Mouse (Mus musculus) liver, embryonic 16.5 days (tissue): ENCODE results near the gene Jak3. TPM values are rescaled to one million over a fixed set of nuclear protein-coding genes. Genes with fewer than 3 reads are reported as not detected.
A peak's percentile ranks its signal among the peaks of the same experiment; 100 is the strongest.

ENCODE experiments used
- ATAC-seq: fragments of 200-750 bp; cut with Nextera tagmentation; 2 replicates; pipeline ENCODE4 v1.8.0; 2017; ENCODE audit warnings: low read depth, mild to moderate bottlenecking, moderate number of reproducible peaks, moderate library complexity
- H3K27ac ChIP-seq: fragments of 300-500 bp; sonication (generic); 2 replicates; pipeline ENCODE4 v1.5.1; 2014; ENCODE audit warnings: mild to moderate bottlenecking, low read length
- H3K27me3 ChIP-seq: fragments of 300-500 bp; sonication (generic); 2 replicates; pipeline ENCODE4 v1.6.1; 2014; ENCODE audit warnings: low read depth, low read length, mixed read lengths; ENCODE audit not compliant: control insufficient read depth, insufficient read depth
- H3K36me3 ChIP-seq: fragments of 300-500 bp; sonication (generic); 2 replicates; pipeline ENCODE4 v1.6.1; 2014; ENCODE audit warnings: mild to moderate bottlenecking; ENCODE audit not compliant: control insufficient read depth, insufficient read depth
- H3K4me1 ChIP-seq: fragments of 300-500 bp; sonication (generic); 2 replicates; pipeline ENCODE4 v1.6.1; 2014; ENCODE audit warnings: low read depth, low read length, mixed read lengths; ENCODE audit not compliant: control insufficient read depth
- H3K4me2 ChIP-seq: fragments of 300-500 bp; sonication (generic); 2 replicates; pipeline ENCODE4 v1.6.1; 2014; ENCODE audit warnings: low read depth, low read length, mixed read lengths
- H3K4me3 ChIP-seq: fragments of 300-500 bp; sonication (generic); 2 replicates; pipeline ENCODE4 v1.5.1; 2014; ENCODE audit warnings: low read depth, mild to moderate bottlenecking, low read length
- H3K9ac ChIP-seq: fragments of 300-500 bp; sonication (generic); 2 replicates; pipeline ENCODE4 v1.6.1; 2014; ENCODE audit warnings: low read depth, low read length
- H3K9me3 ChIP-seq: fragments of 300-500 bp; sonication (generic); replicated peaks from 2 replicates; pipeline ENCODE4 v1.6.1; 2016; ENCODE audit warnings: low read length; ENCODE audit not compliant: control insufficient read depth
- WGBS: fragments of 180-500 bp; shearing (Covaris S2); extraction: QIAGEN DNeasy Blood & Tissue Kit; methylation state at CpG from one replicate; pipeline ENCODE4 v1.1.7; 2014; ENCODE audit not compliant: insufficient replicate concordance; 5-methylcytosine and 5-hydroxymethylcytosine counted together
- polyA plus RNA-seq: library from polyadenylated mRNA; unstranded; fragments of >200 nt; fragmentation: Nextera tagmentation; extraction: Ambion mirVana; gene quantifications from 2 replicates; pipeline ENCODE4 v1.2.1, GENCODE M21; 2015

Jak3 gene
- polyA plus RNA-seq, 1 experiment from 2014 or later, result 6.3 TPM

DNA sequence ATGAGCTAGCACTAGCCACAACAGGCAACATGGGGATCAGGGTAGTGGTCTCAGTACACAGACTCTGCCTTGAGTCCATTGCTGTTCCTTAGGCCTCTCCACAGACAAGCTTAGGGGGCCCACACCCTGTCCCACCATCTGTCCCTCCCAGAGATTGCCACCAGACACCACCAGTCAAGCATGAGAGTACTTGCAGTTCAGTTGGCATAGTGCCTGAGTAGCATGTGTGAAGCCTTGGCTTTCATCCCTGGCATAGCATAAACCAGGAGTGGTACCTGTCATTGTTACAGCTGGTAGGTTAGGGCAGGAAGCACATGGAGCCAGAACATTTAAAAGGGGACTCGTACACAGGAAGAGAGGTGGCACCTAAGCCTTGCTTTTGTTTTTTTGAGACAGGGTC lies 16.3 kb upstream of the Jak3 start:
- H3K36me3 ChIP-seq, result no peaks in the 10 kb centered on the region
- no peak for ATAC-seq

GRCm38 (mm10) chr8:71660325-71661120 lies 15.6 kb upstream of the Jak3 start:
- WGBS, result 12% methylated on average over 36 of the region's 36 CpGs

More for the DNA sequence above, 16.3 kb upstream of the Jak3 start:
- Histone ChIP-seq H3K9ac (no peak overlapping the region), H3K4me2 (no peak overlapping the region), H3K9me3 (no peaks in the 10 kb centered on the region), H3K27me3 (peaks cover 43% of the 10 kb centered on the region), H3K4me1 (peaks cover under 1% of the 10 kb centered on the region), H3K27ac (no peak overlapping the region), H3K4me3 (no peak overlapping the region)
- WGBS, result 31% methylated on average over 1 of the region's 1 CpGs

DNA sequence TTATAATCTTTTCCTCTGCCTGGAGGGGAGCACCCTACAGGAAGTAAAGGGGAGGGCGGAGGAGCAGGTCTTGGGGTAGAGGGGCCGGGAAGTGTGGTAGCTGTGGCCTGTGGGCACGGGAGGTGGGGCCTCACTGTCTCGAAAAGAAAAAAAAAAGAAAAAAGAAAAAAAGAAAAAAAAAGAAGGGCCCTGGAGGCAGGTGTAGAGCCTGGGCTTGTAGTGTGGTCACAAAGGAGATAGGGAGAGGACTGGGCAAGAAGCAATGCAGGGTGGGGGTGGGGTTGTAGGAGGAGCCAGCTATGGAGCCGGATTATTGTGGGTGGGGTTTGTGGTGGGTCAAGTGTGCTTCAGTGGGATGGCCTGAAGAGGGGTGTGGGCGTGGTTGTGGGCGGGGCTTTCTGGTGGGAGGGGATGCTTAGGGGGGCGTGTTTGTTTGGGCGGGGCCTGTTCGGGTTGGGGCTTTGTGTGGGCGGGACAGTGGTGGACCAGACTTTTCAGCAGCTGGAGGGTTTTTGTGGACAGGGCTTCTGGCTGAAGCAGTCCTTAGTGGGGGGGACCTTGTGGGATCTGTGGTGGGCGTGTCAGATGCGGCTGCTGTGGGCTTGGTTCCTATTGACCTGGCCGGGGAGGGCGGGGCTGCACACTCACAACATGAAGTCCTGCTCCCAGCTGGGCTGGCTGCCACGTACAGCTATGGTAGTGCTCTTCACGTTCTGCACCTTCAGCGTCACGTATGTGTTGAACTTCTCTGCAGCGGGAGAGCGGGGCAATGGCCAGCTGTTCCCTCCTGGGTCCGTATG lies 10.6 kb upstream of the Jak3 start:
- WGBS, result 2% methylated on average over 22 of the region's 22 CpGs
- no peaks in the 10 kb centered on the region for H3K9me3 ChIP-seq
- H3K36me3 ChIP-seq, result no peaks in the 10 kb centered on the region
- peak; percentile 72 for ATAC-seq
- H3K27ac ChIP-seq, result no peak overlapping the region
- no peak overlapping the region; the same call in 1 of the 2 replicates for H3K9ac ChIP-seq
- H3K4me2 ChIP-seq, result peak overlapping the region; percentile 52
- H3K4me3 ChIP-seq, result peak overlapping the region; percentile 31
- peaks cover 32% of the 10 kb centered on the region for H3K27me3 ChIP-seq
- peaks cover 15% of the 10 kb centered on the region for H3K4me1 ChIP-seq

More at GRCm38 (mm10) chr8:71660325-71661120, 15.6 kb upstream of the Jak3 start:
- no peak overlapping the region for H3K4me3 ChIP-seq
- peaks cover 5% of the 10 kb centered on the region for H3K4me1 ChIP-seq
- H3K36me3 ChIP-seq, result no peaks in the 10 kb centered on the region
- H3K9ac ChIP-seq, result no peak overlapping the region
- no peak overlapping the region for H3K27ac ChIP-seq
- no peaks in the 10 kb centered on the region for H3K9me3 ChIP-seq
- H3K4me2 ChIP-seq, result no peak overlapping the region
- peaks cover 36% of the 10 kb centered on the region for H3K27me3 ChIP-seq
- peak; percentile 40 for ATAC-seq

GRCm38 (mm10) chr8:71666855-71667254 lies 9.2 kb upstream of the Jak3 start:
- no peak overlapping the region for H3K4me2 ChIP-seq
- no peak overlapping the region for H3K27ac ChIP-seq
- H3K9me3 ChIP-seq, result no peaks in the 10 kb centered on the region
- no peaks in the 10 kb centered on the region for H3K36me3 ChIP-seq
- no peak overlapping the region for H3K4me3 ChIP-seq
- H3K27me3 ChIP-seq, result peaks cover 36% of the 10 kb centered on the region
- WGBS, result 38% methylated on average over 1 of the region's 1 CpGs
- H3K4me1 ChIP-seq, result peaks cover 28% of the 10 kb centered on the region
- no peak overlapping the region for H3K9ac ChIP-seq
- ATAC-seq, result no peak

DNA sequence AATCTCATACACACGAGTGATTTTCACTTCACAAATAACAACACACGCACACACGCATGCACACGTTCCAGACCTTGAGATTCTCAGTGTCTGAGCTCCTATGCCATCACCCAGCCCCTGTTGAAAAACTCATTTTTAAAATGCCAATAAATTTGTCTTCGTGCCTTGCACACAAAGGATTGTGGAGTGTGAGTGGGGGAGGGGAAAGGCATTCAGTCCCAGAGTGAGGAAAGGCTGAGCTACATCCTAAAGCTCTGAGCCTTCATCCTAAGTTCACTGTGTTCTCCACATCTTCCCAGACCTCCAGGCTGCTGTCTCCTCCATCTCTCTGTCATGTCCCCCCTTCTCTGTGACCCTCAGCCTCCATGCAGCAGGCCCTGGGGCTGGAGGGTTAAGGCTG lies 8.8 kb upstream of the Jak3 start:
- Histone ChIP-seq H3K4me3 (no peak overlapping the region), H3K27ac (no peak overlapping the region), H3K27me3 (peaks cover 36% of the 10 kb centered on the region), H3K36me3 (no peaks in the 10 kb centered on the region), H3K9ac (no peak overlapping the region), H3K4me2 (no peak overlapping the region), H3K4me1 (peaks cover 30% of the 10 kb centered on the region), H3K9me3 (no peaks in the 10 kb centered on the region)
- WGBS, result 58% methylated on average over 5 of the region's 5 CpGs
- no peak for ATAC-seq

DNA sequence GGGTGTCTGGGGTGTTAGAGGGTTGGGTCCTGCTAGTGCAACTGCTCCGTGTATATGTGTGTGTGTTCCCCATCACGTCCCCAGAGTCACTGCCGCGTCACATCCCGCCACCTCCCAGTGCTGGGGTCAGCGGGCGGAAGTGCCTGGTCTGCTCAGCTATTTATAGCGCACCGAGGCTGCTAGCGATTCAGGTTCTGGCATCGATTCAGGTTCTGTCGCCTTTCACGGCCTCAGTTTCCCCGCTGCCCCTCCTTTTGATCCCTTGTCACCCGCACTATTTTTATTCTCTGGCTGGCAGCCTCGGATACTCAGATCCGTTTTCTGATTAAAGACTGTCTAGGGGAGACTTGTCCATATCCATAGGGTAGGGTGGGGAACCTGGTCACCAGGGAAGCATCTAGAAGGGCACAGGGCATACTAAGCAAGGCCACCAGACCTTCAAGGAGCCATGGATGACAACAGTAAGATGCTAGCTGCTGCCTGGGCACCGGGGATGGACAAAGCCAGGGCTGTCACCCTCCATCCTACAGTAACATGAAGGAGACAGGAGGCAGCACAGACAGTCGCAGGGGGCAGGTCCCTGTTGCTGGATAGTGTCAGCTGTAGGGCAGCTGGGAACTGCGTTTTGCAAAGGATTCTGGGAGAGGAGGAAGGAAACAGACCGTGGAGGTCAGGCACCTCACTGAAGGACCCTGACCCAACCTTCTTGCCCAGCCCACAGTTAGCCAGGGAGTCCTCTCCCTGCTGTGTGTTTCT lies 7.7 kb upstream of the Jak3 start:
- no peak overlapping the region for H3K9ac ChIP-seq
- WGBS, result 1% methylated on average over 21 of the region's 21 CpGs
- H3K36me3 ChIP-seq, result no peaks in the 10 kb centered on the region
- H3K27me3 ChIP-seq, result peaks cover 36% of the 10 kb centered on the region
- peaks cover 30% of the 10 kb centered on the region for H3K4me1 ChIP-seq
- no peak overlapping the region for H3K4me3 ChIP-seq
- H3K4me2 ChIP-seq, result peak overlapping the region; percentile 44
- no peaks in the 10 kb centered on the region for H3K9me3 ChIP-seq
- ATAC-seq, result no peak; the same call in 1 of the 2 replicates
- no peak overlapping the region for H3K27ac ChIP-seq

- Histone ChIP-seq H3K4me3 (peak overlapping the region; percentile 61; the same call in 1 of the 2 replicates), H3K4me2 (peak overlapping the region; percentile 85), H3K27me3 (peaks cover 36% of the 10 kb centered on the region), H3K9ac (no peak overlapping the region), H3K27ac (no peak overlapping the region), H3K36me3 (no peaks in the 10 kb centered on the region), H3K9me3 (no peaks in the 10 kb centered on the region), H3K4me1 (peaks cover 28% of the 10 kb centered on the region)
- no peak for ATAC-seq
- WGBS, result 31% methylated on average over 7 of the region's 12 CpGs
Measured at GRCm38 (mm10) chr8:71670198-71670597, 5.9 kb upstream of the Jak3 start.

DNA sequence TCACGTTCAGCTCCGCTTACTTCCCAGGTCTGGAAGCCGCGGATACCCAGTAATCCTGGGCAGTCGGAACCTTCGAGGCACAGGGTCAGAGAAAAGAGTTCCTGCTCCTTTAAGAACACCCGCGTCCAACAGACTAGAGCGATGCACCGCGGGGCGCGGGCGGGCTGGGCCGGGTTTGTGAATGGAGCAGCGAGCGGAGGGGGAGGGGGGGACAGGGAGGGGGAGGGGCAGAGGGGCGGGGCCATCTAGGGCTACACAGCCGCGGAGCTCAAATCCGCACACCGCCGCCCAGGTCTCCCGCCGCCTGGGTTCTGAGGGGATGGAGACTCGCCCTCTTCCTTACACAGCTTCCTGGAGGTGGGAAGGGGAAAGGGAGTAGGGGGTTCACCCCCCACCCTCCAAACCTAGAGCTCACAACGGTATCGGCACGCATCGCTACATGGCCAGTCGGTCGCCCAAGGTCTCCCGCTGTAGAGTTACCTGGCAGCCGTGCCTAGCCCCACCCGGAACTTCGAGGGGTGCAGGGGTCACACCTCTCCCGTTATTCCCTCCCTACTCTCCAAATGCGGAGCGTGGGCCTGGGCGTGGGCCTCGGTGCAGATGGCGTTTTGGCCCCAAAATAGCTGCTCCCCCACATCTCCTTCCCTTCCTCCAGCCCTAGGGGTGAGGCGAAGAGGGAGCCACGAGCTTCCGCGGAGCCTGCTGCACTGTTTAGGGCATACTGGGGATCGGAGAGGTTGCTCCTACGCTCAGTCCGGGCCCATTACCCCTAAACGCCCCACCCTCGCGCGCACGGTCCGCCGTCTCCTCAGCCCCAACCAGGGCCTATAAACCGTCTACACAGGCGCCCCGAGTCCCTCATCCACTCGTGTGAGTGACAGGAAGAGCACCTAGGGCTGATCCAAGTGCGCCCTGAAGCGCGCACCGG lies 5.2 kb upstream of the Jak3 start:
- peak overlapping the region; percentile 61 for H3K4me3 ChIP-seq
- H3K4me2 ChIP-seq, result peak overlapping the region; percentile 85
- H3K36me3 ChIP-seq, result no peaks in the 10 kb centered on the region
- peaks cover 36% of the 10 kb centered on the region for H3K27me3 ChIP-seq
- H3K9ac ChIP-seq, result no peak overlapping the region
- no peak overlapping the region for H3K27ac ChIP-seq
- no peaks in the 10 kb centered on the region for H3K9me3 ChIP-seq
- WGBS, result 1% methylated on average over 60 of the region's 64 CpGs
- H3K4me1 ChIP-seq, result peaks cover 26% of the 10 kb centered on the region
- ATAC-seq, result 0 out of 2 replicates have a peak, but pooled peaks have one; percentile 6
